Mouse (Mus musculus) heart, adult 18-20 months (tissue): ENCODE measurements at regions not wholly inside any gene's neighbourhood (a gene's known extent, or its start where the extent isn't known, plus 50 kb on each side); places are given as distances from the start of the nearest gene placed in this dataset.
"Not testable (repeated sequence)": the region's sequence is repeated elsewhere in the genome, so short reads cannot be mapped to it uniquely, and the experiment has no call there.

ENCODE experiments used
- DNase-seq, 2 experiments: peaks; one replicate each; pipeline ENCODE4 v3.0.0; 2021 to 2022; ENCODE audit warnings: mixed read lengths in 1 of 2

GRCm38 (mm10) chr6:81820078-81820477, 103.4 kb upstream of the Gcfc2 start:
- DNase-seq: no peak

GRCm38 (mm10) chr6:81839474-81840153, 83.9 kb upstream of the Gcfc2 start:
- no peak for DNase-seq

GRCm38 (mm10) chr6:81868207-81868606, 55.3 kb upstream of the Gcfc2 start:
- DNase-seq: not testable (repeated sequence)
